Mouse (Mus musculus) layer of hippocampus, postnatal 10 days (tissue): Measurements from ENCODE around the gene Nln. TPM values are rescaled to one million over a fixed set of nuclear protein-coding genes. Genes with fewer than 3 reads are reported as not detected.

Experiments used
- DNase-seq, 2 experiments: peaks; one replicate each; pipeline ENCODE4 v3.0.0; 2021; ENCODE audit warnings: low spot score in 2 of 2
- total RNA-seq, 2 experiments: library from RNA; stranded (reverse); gene quantifications; 2 replicates each; pipeline ENCODE4 v1.2.3; 2021

The Nln gene
- total RNA-seq, 2 experiments from 2014 or later, result 43.4 to 50.8 TPM

DNA sequence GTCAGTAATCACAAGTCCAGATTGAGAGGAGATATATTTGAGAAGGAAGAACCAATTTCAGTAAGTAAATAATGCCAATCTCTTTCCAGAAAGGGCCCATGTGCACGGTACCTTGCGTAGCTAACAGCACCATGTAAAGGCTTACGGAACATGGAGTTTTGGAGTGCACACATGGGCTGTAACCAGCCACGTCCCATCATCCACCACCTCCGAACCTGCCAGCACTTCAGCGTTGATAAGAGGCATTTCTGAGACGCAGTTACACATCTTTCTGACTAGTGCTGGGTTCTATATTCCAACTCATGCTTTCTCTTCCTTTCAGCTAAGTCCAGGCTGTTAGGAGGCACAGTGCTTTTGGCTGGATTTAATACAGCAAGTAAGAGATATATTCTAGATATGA lies 12.2 kb downstream of the Nln start:
- DNase-seq, result no peak

- DNase-seq, result no peak
Measured at GRCm38 (mm10) chr13:104095955-104096354, 13.5 kb downstream of the Nln start.

DNA sequence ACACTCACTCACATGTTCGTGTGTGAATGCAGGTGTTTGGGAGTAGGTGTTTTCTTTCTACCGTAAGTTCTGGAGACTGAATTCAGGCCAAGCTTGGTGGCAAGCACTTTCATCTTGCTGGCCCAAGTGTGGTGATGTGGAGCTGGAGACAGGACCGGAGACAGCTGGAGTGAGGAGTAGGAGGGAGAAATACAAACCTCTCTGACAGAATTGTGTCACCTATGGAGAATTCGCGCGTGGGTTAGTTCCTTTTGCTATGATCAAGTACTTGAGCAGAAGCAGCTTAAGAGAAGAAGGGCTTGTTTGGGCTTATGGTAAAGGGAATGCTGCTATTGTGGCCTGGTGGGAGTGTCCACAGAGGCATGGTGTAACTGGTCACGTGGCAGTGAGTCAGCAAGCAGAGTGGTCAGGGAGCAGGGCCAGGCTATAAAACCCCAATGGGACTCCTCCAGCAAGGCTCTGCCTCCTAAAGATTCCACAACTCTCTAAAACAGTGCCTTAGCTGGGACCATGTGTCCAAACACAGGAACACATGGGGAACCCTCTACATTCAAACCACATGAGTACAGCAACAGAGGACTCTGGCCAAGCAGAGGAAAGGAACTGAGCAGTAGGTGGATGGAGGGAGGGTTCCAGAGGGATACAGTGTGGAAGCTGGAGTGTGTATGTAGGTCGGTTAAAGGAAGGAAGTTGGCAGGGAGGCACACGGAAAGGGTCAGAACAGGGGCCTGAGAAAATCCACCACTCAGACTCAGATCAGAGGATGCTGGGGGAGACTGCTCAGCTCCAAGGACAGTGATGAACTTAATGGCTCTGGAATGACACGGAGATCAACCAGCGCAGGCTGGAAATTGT lies 14.7 kb downstream of the Nln start:
- DNase-seq, result no peak

- no peak for DNase-seq
Measured at GRCm38 (mm10) chr13:104091734-104092133, 17.7 kb downstream of the Nln start.

DNA sequence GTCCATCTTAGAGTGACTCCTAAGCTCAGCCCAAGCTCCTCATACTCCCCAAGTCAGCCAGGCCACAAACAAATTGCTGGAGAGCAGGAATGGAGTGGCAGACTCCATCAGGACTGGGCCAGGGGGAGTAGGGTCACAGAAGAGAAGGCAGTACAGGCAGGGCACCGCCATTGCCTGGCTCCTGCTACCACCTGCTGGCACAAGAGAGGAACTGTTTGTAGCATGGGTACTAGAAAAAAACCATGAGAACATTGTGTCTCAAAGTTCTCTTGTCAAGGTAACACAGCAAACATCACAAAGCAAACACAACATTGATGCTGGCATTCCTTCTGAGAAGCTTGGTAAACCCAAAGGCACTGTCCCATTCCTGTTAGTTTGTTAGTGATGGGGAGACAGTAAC lies 20.0 kb downstream of the Nln start:
- DNase-seq, result peak; percentile 31 to 56

- DNase-seq, result no peak
Measured at GRCm38 (mm10) chr13:104084600-104084999, 24.8 kb downstream of the Nln start.

- no peak for DNase-seq
Measured at GRCm38 (mm10) chr13:104082504-104082903, 26.9 kb downstream of the Nln start.

GRCm38 (mm10) chr13:104076993-104077392 lies 32.4 kb downstream of the Nln start:
- no peak for DNase-seq

DNA sequence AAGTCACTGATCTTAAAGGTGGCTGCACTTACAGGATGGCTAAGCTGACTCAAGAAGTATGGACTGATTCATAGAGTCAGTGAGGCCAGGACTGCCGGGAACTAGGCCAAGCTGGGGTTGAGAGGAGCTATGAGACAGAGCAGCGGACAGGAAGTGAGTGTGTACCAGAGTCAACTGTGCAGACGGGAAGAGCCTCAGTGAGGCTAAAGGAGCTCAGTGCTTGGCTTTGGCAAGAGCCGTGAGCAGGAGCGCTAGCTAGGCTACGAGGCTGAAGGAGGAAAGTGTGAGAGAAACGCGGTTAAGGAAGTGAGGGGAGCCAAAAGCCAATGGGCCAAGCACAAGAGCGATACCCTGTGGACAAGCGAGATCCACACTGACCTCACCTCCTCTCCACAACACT lies 34.7 kb downstream of the Nln start:
- no peak for DNase-seq

DNA sequence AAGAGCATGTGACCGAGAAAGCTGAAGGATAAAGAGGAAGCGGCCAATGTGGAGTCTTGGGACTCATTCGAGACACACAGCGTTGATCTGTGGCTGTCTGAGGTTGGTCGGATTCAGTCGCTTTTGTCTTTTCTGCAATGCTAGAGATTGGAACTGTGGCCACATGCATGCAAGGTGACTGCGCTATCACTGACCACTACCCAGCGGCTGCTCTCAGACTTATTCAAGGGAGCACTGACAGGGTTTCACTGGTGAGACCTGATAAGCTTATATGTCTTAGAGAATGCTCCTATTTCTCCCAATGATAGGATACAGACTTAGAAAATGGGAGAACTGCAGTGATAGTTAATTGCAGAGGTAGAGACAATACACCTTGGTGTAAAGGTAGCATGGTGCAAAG lies 35.2 kb downstream of the Nln start:
- DNase-seq, result no peak

DNA sequence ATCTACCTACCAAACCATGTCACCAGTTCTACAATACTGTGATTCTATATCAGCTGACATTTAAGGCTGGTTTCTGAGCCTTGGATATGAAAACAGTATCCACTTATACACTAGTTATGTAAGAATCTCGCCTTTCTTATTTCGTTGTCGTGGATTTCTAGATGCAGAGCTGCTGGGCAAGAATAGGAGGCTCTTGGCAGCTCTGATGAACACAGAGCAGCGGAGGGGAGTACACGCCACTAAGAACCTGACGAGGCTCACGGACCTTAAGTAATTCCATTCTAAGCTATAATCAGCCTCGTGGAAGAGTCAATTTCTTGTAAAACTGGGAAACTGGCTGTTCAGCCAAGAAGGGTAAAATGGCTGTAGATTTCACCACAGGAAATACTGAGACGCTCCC lies 37.1 kb downstream of the Nln start:
- DNase-seq, result no peak

DNA sequence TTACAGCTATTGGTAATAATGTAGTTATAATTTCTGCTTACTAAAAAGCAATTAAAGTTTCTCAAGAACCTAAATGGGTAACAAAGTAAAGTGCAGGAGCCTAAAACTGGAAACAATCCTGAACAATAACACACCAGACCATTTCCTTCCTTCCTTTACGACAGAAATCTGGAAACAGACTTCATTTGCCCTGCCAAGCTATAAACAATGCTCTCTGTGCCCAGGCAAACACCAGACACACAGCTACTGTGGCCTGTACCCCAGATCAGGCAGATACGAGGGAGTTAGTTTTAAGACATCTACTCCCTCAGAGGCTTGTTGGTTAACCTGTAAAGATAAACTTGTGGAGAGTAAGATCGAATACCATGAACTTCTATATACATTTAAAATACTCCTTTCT lies 38.7 kb downstream of the Nln start:
- DNase-seq, result no peak

DNA sequence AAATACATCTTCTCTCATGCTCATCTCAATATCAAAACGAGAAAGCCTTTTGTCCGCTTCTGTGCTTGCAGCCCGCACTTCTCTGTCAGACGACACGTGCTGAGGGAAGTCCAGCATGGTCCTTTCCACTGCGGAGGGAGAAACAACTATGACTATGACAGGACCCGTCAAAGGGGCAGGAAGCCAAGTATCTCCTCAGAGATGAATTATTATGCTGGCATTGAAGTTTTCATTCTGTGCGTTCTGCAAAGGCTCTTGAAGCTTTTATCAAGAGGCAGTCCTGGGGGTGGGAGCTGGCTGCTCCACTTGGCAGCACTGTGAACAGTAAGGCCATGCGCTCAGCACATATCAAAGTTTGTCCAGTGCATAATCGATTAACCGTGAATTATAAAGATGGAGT lies 40.2 kb downstream of the Nln start:
- DNase-seq, result no peak

GRCm38 (mm10) chr13:104065649-104066347 lies 43.6 kb downstream of the Nln start:
- DNase-seq, result no peak

GRCm38 (mm10) chr13:104063061-104063460 lies 46.4 kb downstream of the Nln start:
- no peak for DNase-seq

DNA sequence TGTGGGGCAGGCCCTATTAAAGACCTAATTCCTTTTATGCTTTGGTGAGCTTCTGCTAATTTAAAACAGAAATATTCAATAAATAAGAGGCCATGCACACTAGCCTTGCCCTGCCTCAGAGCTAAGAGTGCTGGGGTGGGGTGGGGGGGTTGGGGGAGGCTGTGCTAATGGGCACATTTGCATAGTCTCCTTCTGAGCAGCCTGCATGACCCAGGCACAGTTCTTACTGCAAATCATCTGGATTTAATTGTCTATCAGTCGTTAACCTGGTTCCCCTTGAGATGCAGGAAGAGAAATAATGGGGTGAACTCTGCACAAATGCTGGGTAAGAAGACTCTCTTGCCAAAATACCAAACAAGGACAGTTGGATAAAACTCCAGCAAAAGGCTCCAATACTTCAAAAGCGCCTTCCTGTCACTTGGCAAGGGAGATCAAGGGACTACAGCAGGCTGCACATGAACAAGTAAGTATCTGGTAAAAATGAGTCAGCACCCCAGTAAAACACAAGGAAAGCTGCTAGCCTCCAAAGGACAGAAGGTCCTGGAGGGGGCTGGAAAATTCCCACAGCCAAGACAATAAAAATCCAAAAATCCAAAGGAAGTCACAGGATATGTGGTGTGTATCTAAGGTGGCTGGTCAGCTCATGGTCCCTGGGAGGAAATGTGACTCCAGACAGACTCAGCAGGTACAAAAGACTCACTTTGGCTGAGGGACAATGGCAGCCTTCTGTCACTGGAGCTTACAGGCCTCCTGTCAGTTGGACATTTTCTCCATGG lies 47.3 kb downstream of the Nln start:
- no peak for DNase-seq

DNA sequence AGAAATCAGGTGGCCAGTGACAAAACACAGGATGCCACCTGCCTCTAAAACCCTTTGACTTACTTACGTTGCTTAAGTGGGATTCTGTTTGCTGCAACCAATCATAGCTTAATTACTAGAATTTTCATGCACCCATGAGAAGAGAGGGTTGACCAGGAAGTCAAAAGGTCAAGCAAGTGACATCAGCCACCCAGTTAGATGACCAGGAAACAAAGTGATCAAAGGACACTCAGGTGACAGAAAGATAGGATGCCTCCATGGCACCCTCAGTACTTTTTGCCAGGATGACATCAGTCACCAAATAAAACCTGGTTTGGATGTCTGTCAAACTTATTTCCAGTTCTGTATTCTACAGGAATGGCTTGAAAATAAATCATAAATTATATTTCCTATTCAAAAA lies 49.2 kb downstream of the Nln start:
- no peak for DNase-seq

DNA sequence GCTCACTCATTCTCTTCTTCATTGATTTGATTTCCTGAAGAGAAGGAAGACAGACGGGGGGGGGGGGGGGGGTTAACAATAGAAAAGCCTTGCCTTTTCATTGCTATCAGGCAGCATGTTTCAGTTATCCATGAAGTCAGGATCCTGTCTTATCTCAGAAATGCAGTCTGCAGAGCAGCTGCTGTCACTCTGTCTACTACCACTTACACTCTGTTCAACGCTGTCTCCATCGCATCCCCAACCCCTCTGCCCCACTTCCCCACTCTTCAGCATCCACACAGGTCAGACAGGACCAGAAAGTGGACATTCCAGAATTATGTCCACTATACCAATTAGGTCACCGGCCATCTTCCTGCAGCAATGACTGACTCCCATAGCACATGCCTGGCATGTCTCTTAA lies 49.9 kb downstream of the Nln start:
- no peak for DNase-seq

DNA sequence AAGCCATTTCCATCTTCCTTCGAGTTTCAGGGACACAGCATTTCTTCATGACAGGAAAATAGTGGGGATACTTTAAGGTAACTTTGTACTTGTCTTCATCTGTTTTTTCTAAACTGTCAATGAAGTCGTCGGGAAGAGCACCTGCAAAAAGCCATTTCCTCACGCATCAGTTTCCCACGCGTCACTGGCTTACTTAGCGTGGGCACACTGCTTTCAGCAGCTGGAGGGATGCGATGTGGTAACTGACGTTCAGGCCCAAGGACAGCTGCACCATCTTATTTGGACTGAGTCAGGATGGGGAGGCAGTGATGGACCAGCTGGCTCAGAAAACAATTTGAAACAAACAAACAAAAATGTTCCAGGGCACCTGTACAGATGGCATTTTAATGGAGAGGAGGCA lies 50.7 kb downstream of the Nln start:
- no peak for DNase-seq

DNA sequence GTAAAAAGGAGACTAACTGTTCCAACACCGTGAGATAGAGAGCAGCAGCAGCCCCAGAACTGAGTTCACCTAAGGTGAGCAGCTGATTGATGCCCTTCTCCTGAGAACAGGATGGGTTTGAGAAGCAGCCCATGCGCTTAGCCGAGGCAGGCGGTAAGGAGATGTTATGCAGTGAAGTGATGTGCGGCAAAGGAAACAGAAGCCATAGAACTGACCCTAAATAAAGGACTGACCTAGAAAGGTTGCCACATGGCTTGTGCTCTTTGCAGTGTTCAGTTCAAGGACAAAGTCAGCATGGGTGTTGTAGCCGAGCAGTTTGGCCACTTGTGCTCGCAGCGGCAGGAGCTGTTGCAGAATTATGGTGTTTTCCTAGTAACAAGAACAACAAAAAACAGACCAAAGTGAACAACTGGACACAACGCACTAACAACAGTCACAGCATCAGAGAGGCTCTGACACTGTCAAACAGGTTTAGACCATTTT lies 57.1 kb downstream of the Nln start:
- no peak for DNase-seq

- no peak for DNase-seq
Measured at GRCm38 (mm10) chr13:104048835-104049234, 60.6 kb downstream of the Nln start.

- DNase-seq, result no peak
Measured at GRCm38 (mm10) chr13:104045108-104045507, 64.3 kb downstream of the Nln start.
